Mouse (Mus musculus) layer of hippocampus, adult 9-10 months (tissue): ENCODE results near the gene 6030468B19Rik.
A peak's percentile ranks its signal among the peaks of the same experiment; 100 is the strongest.

Source experiments
- DNase-seq: peaks from one replicate; pipeline ENCODE4 v3.0.0; 2022; ENCODE audit warnings: low spot score

Gene 6030468B19Rik

DNA sequence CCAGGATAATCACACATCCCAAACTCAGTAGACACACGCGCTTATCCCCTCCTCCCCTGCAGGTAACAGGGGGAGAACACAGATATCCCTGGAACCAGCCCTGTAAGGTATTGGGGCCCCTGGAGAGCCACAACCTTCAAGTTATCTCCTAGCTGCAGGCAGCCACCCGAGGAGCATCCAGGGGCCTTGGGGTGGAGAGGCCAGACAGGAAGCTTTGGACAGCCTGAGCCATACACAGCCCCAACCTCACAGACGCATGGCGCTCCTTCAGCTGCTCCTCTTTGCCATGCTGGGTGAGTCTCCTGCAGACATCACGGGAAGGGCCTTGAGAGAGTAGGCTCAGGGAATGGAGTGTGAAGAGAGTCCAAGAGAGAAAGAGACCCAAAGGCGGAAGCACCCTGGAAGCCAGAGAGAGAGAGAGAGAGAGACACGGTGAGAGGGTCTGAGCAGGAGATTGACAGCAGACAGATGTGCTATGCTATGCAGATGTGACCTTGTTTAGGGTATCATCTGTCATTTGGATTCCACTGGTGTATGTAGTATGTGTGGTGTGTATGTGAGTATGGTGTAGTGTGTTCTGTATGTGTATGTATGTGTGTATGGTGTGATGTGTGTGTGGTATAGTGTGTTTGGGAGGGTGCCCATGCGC is at the start of gene 6030468B19Rik:
TSS of gene 6030468B19Rik (plus strand) at position 150 of the 649 bp plus-strand sequence.
- no peak for DNase-seq

DNA sequence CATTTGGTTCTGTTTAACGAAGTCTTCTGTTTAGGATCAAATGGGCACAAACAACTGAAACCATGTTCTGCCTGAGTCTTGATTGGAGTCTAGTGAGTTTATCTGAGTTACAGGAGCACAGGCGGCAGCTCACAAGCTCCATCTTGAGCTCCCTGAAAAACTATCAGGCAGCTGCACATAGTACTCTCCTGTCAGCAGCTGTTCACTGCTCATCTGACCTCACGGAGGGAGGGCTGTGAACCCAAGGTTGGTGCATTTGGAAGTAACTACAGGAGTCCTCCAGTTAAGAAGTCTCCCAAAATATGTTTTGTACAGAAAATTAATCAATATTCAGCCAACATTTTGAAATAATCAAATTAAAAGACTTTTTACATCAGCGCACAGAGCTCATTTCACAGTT is 48.8 kb upstream of the 6030468B19Rik start:
- DNase-seq = no peak

DNA sequence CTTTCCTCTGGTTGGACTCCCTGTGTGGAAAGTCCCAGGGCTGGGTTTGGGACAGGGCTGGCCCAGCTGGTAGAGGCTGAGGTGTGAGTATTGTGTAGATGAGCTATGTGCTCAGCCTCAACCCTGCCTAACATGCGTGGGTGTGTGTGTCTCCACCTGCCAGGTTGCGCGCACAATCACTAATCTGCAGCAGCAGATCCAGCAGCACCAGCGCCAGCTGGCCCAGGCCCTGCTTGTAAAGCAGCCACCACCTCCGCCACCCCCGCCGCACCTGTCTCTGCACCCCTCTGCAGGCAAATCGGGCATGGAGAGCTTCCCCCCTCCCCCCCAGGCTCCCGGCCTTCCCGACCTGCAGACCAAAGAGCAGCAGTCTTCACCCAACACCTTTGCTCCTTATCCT is 48.0 kb upstream of the 6030468B19Rik start:
- peak; percentile 68 for DNase-seq

DNA sequence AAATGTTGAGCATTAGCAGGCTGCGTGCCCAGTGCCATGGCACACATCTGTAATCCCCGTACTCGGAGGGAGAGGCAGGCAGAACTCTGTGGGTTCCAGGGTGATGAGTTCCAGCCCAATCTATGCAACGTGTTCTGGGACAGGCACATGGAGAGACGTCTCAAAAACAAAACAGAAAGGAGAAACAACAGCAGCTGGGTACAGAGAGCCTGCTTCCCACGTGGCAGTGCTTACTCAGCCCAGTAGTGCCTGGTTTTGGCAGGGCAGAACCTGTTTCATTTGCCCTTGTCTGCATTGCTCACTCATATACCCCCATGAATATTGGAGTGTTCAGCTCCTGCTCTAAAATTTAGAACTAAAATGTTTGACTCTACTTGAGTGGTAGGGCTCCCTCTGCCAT is 45.9 kb upstream of the 6030468B19Rik start:
- DNase-seq = no peak

DNA sequence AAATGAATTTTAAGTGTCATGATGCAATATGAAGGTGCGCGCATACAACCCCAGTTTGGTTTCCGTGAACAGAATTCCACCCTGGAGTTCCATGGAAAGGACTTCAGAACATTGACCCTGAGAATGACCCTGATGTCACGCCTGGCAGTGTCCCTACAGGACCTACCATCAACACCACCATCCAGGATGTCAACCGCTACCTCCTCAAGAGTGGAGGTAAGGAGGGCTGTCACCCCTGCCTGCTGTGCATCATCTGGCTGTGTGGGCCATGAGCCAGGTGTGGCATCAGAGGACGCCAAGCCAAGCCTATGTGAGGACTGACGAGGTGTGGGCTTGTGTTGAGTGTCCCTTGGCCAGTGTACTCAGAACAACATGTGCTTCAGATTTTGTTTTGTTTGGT is 41.6 kb upstream of the 6030468B19Rik start:
- DNase-seq = no peak

DNA sequence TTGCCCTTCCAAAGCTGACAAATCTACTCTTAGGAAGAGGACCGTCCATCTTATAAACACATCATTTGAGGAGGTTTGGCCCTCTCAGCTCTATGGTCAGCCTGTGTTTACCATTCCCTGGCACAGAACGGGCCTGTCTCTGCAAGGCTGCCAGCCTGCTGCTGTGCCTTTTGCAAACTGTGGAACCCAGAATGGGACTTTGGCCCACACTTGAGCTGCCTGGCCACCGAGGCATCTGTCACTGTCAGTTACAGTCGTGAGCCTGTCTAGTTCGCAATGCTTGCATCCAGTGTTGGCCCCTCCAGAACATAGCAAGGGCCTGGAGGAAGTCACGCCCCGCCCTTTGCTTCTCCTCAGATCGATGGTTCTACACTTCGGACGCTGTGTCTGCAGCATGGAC is 38.2 kb upstream of the 6030468B19Rik start:
- no peak for DNase-seq

DNA sequence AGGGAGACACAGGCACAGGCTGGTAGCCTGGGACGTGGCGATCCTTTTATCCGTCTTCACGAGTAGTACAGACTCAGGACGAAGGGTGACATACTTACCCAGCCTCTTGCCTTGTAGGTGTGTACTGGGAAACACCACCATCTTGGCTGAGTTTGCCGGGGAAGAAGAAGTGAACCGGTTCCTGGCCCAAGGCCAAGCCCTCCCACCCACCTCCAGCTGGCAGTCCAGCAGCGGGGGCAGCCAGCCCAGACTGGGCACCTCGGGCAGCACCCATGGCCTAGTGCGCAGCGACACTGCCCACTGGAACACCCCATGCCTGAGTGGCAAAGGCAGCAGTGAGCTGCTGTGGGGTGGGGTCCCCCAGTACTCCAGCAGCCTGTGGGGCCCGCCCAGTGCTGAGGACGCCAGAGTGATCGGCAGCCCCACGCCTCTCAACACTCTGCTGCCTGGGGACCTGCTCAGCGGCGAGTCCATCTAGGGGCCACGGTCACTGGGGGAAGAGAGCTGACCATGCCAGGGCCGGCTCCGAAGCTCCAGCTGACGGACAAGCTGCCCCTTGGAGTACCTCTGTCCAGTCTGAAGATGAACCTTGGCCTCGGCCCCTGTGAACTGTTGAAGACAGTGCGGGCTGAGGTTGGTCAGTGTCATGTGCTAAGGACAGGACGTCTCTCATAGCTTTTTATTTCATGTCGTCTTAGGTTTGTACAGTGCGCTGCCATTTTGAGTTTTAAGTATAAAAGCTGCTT is 36.9 kb upstream of the 6030468B19Rik start:
- no peak for DNase-seq

DNA sequence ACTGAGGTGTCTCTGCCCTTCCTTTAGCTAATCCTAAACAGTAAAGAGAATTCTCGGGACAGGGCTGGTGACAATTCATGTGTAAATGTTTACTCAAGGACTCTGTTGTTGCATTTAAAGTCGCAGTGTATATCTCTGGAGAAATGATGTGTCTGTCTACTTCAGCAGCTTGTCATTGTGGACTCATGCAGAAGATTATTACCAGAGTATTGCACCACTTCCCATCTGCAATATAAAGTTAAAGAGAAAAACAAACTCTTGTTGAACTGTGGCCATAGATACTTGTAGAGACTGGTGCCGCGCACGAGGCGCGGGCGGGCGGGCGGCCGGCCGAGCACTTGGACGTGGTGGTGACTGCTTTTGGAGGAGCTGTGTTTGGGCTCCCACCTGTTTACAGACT is 35.7 kb upstream of the 6030468B19Rik start:
- DNase-seq = no peak

DNA sequence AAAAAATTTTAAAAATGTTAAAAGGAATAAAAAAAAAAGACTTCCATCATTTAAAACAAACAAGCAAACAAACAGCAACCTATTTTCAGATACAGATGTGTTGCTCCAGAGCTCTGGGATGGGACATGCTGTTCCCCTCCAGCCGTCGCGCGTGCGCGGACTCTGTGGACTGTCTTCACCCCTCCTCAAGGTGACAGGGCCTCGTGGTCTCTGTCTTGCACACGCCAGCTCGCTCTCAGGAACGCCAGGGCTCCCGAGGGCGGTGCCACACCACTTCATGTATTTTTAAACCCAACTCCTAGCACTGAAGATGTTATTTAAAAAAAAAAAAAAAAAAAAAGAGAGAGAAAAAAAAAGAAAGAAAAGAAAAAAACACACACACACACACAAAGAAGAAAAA is 35.2 kb upstream of the 6030468B19Rik start:
- DNase-seq = no peak

DNA sequence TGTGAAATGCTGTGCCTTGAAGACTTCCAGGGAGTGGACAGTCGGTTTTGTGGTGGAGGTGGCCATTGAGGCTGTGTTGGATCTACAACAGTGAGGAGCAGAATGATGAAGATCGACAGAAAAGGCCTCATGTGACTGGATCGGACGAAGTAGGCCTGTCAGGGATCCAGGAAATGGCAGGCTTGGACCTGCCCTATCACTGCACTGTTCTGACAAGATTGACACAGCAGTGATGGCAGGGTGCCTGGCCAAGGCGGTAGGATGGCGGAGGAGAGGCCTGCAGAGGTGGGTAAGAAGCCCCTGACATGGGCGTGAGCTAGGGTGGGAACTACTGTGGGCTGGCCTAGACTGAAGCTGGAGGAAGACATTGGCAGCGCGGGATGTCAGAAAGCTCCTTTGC is 33.1 kb upstream of the 6030468B19Rik start:
- DNase-seq = no peak

DNA sequence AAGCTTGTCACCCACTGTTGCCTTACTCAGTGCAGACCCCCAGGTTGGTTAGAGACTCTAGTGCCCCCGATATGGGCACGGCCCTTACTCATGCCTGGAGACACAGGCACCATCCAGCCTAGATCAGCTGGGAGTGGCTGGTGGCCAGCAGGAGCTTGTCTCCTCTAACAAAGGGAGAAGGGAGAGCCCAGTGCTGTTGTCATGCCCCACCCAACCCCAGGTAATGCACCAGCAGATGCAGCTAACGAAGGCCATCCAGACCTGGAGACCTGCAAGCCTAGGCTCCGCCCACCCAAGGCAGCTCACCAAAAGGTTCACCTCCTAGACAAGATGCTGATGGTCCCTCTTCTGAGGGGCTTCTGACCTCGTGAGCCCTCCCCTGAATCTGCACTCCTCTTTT is 32.1 kb upstream of the 6030468B19Rik start:
- no peak for DNase-seq

DNA sequence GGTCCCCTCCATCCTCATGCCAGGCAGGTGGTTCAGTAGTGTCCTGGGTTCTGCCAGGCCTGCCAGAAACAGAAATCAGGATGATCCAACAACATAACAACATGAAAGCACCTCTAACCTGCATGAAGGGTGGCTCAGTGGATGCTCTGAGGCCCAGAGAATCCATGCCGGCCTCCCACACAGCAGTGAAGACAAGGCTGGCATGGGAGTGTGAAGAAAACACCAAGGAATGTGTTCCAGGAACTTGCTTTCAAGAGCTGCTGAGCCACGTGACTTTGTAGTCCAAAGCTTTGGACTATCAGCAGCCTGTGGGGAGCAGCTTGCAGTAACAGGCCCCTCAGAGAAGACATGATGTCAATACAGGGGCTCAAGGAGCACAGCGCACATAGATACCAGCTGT is 31.2 kb upstream of the 6030468B19Rik start:
- no peak for DNase-seq

DNA sequence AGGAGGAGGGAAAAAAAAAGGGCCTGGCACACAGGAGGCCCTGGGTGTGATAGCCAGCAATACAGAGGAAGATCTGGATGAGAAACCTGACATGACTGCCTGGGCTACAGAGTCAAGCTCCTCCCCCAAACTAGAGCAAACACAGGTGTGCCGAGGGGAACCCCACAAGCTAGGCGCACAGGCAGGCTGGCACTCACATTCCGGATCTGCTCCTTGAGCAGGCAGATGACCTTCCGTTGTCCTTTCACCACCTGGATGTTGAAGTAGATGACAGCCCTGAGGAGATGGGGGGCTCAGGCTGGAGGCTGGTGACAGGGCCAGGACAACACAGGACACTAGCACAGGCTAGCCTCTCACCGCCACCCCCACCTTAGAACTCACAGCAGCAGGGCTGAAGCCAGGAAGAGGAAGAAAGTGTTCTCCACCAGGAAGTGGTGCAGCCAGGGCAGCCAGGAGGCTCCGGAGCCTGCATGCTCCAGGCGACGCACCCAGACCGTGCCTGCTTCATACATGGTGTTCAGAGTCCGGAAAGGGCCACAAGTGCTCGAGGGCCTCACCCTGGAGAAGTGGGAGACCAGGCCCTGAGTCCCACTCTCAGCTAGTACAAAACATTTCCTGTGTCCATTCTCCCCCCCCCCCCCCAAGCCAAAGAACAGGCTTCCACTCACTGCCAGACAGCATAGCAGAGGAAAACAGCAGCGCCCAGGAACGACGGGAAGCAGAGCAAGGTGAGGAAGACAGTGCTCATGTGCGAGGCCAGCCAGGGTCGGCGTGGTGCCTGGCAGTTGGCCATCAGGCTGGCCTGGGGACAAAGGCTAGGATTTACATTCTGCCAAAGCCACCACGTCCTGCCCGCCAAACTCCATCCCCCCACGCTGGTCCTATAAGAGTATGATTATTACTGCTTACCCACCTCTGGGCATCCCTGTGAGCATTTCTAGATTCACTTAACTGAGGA is 28.5 kb upstream of the 6030468B19Rik start:
- DNase-seq = no peak

DNA sequence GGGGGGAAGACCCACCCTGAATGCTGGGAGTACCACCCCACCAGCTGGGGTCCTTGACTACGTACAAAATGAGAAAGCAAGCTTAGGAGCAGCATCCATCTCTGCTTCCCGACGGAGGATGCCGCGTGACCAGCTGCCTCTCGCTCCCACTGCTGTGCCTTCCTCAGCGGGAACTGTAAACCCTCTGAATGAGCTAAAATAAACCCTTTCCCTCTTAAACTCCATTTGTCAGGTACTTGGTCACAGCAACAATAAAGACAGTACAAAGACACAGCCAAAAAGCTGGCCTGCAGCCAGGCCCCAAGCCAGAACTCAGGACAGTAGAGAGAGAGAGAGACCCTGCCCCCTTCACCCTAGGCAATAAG is 27.8 kb upstream of the 6030468B19Rik start:
- DNase-seq = no peak

DNA sequence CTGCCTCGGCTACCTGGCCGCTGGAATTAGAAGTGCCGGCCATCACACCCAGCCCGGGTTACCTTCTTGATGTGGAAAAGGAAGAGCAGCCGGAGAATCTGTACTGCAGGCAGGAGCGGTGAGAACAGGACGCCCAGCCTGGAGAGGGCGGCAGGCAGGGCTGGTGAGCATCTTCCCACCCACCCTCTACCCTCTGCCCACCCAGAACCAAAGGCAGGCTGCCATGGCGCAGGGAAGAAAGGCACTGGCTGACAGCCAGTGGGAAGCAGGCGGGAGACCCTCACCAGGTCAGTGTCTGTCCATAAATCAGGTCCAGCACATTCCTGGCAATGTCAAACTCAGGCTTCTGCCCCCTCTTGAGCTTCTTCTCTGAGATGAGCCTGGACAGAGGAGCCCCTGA is 27.1 kb upstream of the 6030468B19Rik start:
- DNase-seq = no peak

DNA sequence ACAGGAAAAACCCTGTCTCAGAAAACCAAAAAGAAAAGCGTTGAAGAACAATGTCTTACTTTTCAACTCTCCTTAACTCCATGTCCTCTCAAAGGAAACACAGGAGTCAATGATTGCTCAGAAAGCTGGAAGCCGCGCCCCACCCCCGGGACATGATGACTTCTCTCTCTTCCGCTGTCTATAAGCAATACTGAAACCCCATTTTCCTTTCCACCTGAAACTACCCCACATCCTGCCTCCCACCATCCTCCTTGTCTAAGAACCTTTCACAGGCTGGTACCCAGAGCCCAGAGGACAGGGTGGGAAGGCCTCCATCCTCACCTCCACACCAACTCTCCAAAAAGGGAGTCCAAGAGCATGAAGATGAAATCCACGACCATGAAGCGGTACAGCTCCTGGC is 25.1 kb upstream of the 6030468B19Rik start:
- no peak for DNase-seq

DNA sequence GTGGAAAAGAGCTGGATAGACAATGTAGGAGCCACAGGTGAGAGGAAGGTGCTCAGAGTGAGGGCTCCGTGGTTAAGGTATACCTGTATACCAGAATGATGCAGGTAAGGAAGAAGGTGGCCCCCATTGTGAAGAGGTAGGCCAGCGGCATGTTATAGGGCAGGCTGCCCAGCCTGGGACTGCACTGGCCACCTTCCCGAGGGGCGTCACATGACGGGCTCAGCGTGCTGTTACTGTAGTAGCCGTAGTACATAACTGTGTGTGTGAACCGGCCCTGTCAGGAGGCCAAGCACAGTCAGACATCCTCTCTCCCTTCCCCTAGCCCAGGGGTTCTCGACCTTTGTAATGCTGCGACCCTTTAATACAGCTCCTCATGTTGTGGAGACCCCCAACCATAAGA is 22.5 kb upstream of the 6030468B19Rik start:
- DNase-seq = no peak

DNA sequence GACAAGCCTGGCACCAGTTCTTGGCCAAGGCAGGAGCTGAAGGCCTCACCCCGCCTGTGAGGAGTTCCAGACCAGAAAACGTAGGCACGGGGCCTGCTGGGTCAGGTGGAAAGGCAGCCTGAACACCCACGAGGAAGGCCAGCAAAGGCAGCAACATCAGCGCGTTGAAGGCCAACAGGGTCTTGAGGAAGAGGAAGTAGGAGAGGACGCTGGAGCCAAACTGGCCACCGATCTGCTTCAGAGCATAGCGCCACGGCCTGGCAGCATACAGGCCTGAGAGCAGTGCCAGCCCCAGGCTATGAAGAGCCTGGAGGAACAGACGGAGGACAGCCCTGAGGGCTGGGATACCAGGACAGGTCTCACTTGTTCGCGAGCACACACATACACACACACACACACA is 21.9 kb upstream of the 6030468B19Rik start:
- no peak for DNase-seq

DNA sequence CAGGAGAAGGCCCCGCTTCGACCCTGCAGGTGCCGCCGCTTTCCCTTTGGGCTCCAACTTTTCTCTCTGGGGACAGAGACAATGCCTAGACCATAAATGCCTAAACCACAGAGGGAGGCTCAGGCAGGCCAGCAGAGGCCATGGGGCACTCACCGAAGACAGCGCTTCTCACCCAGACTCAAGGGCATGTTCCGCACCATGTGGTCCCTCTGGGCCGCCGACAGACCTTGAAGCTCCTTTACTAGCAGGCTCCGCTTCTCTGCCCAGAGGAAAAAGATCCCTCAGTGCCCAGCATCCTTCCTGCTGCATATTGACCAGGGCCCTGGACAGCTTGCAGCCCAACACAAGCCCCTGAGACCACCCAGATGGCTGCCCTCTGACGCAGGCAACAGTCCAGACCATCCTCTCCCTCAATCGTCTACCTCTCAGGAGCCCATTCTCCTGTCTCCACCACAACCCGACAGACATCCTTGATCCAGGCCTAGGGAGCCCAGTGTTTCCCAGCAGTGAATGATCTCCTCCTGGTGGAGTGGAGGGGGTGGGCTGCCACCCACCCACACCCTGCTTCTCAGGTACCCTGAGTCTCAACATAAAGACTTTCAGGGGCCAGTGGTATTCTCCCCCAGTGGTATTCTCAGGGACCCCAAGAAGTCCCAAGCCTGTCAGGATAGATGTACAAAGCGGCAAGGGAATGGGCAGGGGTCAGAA is 21.2 kb upstream of the 6030468B19Rik start:
- DNase-seq = no peak

DNA sequence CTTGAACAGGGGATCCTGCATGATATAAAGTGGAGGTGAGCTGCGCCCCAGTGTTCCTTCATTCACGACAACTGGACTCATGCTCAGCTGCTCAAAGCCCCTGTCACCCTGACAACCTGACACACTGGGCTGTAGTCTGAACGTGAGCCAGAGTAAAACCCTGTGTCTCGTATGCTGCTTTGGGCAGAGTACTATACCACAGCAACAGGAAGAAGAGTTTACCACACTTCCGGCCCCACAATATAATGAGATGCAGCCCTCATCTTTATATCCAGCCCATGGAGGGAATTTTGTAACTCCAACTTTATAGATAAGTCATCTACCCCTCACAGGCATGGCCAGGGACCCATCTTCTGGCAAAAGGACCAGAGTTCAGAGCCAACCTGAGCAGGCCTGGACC is 20.3 kb upstream of the 6030468B19Rik start:
- no peak for DNase-seq

DNA sequence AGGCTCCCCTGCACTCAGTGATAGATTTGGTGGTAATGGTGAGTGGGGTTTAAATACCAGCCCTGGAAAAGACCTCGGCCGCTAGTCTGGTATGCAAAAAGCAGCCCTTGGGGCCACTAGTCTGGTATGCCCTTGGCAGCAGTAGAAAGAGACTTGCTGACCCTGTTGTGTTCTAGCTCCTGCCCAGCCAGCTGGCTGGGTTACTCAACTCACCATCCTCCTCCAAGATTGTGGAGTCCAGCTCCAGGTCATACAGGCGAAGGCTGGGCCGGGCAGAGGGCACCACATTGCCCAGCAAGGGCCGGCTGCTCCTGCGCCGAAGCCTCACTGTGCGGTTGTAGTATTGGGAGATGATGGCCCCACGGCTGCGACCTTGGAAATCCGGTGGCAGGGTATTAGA is 19.4 kb upstream of the 6030468B19Rik start:
- DNase-seq = no peak

DNA sequence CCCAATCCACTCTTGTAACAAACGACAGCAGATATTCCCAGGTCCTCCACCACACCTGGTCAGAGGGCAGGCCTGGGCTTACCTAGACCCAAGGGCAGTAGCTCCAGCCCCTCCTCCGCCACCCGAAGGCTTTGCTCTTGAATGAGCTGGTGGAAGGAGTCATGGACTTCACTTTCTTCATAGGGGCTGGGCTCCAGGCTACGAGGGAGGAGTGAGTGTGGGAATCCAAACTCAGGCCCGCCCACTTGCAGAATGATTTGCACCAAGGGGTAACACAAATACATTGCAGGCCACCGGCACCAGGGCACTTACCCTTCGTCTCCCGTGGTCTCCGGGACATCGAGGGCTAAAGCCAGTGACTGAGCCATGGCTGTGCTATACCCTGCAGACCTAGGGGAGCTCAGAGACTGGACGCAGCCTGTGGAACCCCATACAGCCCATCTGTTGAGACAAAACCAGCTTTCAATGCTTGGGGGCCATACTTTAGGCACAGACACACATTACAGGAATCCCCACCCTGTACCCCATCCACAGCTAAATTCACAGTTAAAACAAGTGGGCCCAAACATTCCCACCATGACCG is 18.5 kb upstream of the 6030468B19Rik start:
- DNase-seq = no peak
